Mouse (Mus musculus) hindbrain, embryonic 13.5 days (tissue): ENCODE results near the gene Map3k6. TPM values are rescaled to one million over a fixed set of nuclear protein-coding genes. Genes with fewer than 3 reads are reported as not detected.

Experiments
- ATAC-seq: fragments of 200-750 bp; cut with Nextera tagmentation; 2 replicates; pipeline ENCODE4 v1.8.0; 2017; ENCODE audit warnings: moderate TSS enrichment; ENCODE audit not compliant: low FRiP score
- H3K27ac ChIP-seq: fragments of 300-500 bp; sonication (generic); 2 replicates; pipeline ENCODE4 v1.5.1; 2015; ENCODE audit warnings: inconsistent platforms, mild to moderate bottlenecking, moderate library complexity
- H3K27me3 ChIP-seq: fragments of 300-500 bp; sonication (generic); 2 replicates; pipeline ENCODE4 v1.6.1; 2015; ENCODE audit warnings: mild to moderate bottlenecking, inconsistent platforms
- H3K36me3 ChIP-seq: fragments of 300-500 bp; sonication (generic); 2 replicates; pipeline ENCODE4 v1.6.1; 2015; ENCODE audit warnings: mild to moderate bottlenecking, inconsistent platforms
- H3K4me1 ChIP-seq: fragments of 300-500 bp; sonication (generic); replicated peaks from 2 replicates; pipeline ENCODE4 v1.6.1; 2015; ENCODE audit warnings: inconsistent platforms
- H3K4me2 ChIP-seq: fragments of 300-500 bp; sonication (generic); 2 replicates; pipeline ENCODE4 v1.6.1; 2015; ENCODE audit warnings: inconsistent platforms, mild to moderate bottlenecking, moderate library complexity
- H3K4me3 ChIP-seq: fragments of 300-500 bp; sonication (generic); 2 replicates; pipeline ENCODE4 v1.5.1; 2015; ENCODE audit warnings: mild to moderate bottlenecking, inconsistent platforms
- H3K9ac ChIP-seq: fragments of 300-500 bp; sonication (generic); 2 replicates; pipeline ENCODE4 v1.6.1; 2015; ENCODE audit warnings: mild to moderate bottlenecking, inconsistent platforms
- H3K9me3 ChIP-seq: fragments of 300-500 bp; sonication (generic); 2 replicates; pipeline ENCODE4 v1.6.1; 2016; ENCODE audit warnings: inconsistent platforms
- WGBS: fragments of 180-500 bp; shearing (Covaris S2); methylation state at CpG from one replicate; pipeline ENCODE4 v1.1.7; 2015; 5-methylcytosine and 5-hydroxymethylcytosine counted together
- polyA plus RNA-seq: library from polyadenylated mRNA; unstranded; fragments of >200 nt; fragmentation: Nextera tagmentation; extraction: Ambion mirVana; gene quantifications from 2 replicates; pipeline ENCODE4 v1.2.1, GENCODE M21; 2015

Gene Map3k6
- polyA plus RNA-seq, 1 experiment from 2014 or later = 2.0 TPM

DNA sequence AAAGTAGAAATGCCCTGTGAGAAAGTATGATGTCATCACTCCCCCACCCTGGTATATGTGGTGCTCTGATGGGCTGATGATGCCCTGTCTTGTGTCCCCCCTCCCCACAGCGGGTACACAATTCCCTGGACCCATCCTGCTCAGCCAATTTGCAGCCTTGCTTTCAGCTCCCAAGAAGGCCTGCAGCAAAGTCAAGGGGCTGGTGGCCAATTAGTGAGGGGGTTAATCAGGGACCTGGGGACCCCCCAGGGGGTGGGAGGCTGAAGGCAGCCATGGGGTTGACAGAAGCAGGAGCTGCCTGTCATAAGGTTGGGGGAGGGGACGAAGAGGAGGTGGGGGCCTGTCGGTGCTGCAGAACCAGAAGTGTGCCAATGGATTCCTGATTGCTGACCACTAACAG lies 37.0 kb upstream of the Map3k6 start:
- H3K36me3 ChIP-seq = no peaks in the 10 kb centered on the region
- no peaks in the 10 kb centered on the region for H3K9me3 ChIP-seq
- peak overlapping the region; percentile 44; the same call in 1 of the 2 replicates for H3K27ac ChIP-seq
- H3K4me1 ChIP-seq = peaks cover 47% of the 10 kb centered on the region
- 0 out of 2 replicates have a peak overlapping the region, but pooled peaks have one; percentile 13 for H3K9ac ChIP-seq
- WGBS = 62% methylated on average over 3 of the region's 3 CpGs
- no peak overlapping the region for H3K4me2 ChIP-seq
- peak; percentile 34; the same call in 1 of the 2 replicates for ATAC-seq
- H3K27me3 ChIP-seq = peaks cover 7% of the 10 kb centered on the region; the same call in 1 of the 2 replicates
- no peak overlapping the region for H3K4me3 ChIP-seq

DNA sequence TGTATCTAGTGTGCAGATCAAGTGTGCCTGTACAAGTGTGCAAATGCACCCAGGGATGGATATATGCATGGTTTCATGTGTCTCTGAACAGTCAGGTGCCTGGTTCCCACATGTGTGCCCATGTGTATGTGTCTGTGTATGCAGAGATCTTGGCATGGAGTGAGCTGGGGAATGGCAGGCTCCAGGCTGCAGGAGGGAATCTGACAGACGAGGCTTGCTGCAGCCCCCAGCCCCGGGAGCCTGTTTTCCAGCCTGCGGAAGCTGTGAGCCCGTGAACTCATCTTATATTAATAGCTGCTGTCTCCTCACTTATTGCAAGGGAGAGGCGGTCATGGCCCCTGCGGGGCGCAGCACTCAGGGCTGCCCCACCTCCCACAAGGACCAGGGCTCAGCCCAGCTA lies 36.2 kb upstream of the Map3k6 start:
- no peak overlapping the region for H3K4me3 ChIP-seq
- peak overlapping the region; percentile 68 for H3K27ac ChIP-seq
- H3K4me1 ChIP-seq = peaks cover 39% of the 10 kb centered on the region
- no peak overlapping the region for H3K4me2 ChIP-seq
- H3K36me3 ChIP-seq = no peaks in the 10 kb centered on the region
- H3K9ac ChIP-seq = peak overlapping the region; percentile 36; the same call in 1 of the 2 replicates
- H3K27me3 ChIP-seq = peaks cover 8% of the 10 kb centered on the region; the same call in 1 of the 2 replicates
- H3K9me3 ChIP-seq = no peaks in the 10 kb centered on the region
- no peak for ATAC-seq
- 32% methylated on average over 7 of the region's 7 CpGs for whole genome bisulfite sequencing

GRCm38 (mm10) chr4:133209366-133209765 lies 31.3 kb upstream of the Map3k6 start:
- Histone ChIP-seq H3K27ac (no peak overlapping the region), H3K4me1 (peaks cover 27% of the 10 kb centered on the region), H3K9ac (no peak overlapping the region), H3K4me3 (no peak overlapping the region), H3K9me3 (no peaks in the 10 kb centered on the region), H3K4me2 (no peak overlapping the region), H3K36me3 (no peaks in the 10 kb centered on the region), H3K27me3 (peaks cover 46% of the 10 kb centered on the region)
- peak; percentile 19; the same call in 1 of the 2 replicates for ATAC-seq
- WGBS = 6% methylated on average over 11 of the region's 11 CpGs

DNA sequence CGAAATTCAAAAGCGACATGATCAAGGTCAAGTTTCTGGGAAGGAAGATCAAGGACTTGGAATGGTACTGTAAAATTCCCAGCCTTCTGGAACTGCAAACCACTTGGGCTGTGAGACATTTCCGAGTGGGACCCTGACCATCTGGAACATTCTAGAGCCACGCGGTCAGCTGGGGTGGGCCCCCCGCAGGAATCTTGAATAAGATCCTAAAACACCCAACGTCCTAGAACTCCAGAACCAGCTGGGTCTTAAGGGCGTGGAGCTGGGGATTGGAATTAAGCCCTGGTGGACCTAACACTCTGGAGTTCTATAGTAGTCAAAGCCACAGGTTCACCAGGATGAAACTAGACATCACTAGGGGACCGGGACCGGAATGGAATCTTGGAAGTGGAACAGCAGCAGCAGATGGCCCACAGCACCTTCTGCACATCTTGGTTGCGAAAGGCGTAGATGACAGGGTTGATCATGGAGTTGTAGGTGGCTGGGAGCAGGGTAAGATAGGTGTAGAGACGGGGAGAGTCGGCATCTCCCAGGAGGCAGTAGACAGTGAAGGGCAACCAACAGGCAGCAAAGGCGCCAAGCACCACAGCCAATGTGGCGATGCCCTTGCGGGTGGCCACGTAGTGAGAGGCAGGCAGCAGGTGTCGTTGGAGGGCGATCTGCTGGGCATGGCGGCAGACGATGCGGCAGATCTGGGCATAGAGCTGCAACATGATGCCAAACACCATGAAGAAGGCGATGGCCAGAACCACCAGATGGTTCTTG lies 30.4 kb upstream of the Map3k6 start:
- no peaks in the 10 kb centered on the region for H3K9me3 ChIP-seq
- ATAC-seq = no peak
- peaks cover 19% of the 10 kb centered on the region for H3K4me1 ChIP-seq
- H3K9ac ChIP-seq = no peak overlapping the region
- no peaks in the 10 kb centered on the region for H3K36me3 ChIP-seq
- no peak overlapping the region for H3K4me3 ChIP-seq
- H3K4me2 ChIP-seq = no peak overlapping the region
- H3K27ac ChIP-seq = no peak overlapping the region
- WGBS = 93% methylated on average over 24 of the region's 24 CpGs
- H3K27me3 ChIP-seq = peaks cover 54% of the 10 kb centered on the region

GRCm38 (mm10) chr4:133210788-133211390 lies 29.7 kb upstream of the Map3k6 start:
- no peak overlapping the region for H3K4me2 ChIP-seq
- 94% methylated on average over 19 of the region's 19 CpGs for WGBS
- H3K36me3 ChIP-seq = no peaks in the 10 kb centered on the region
- no peak for ATAC-seq
- no peak overlapping the region for H3K9ac ChIP-seq
- peaks cover 61% of the 10 kb centered on the region for H3K27me3 ChIP-seq
- H3K27ac ChIP-seq = no peak overlapping the region
- no peaks in the 10 kb centered on the region for H3K9me3 ChIP-seq
- H3K4me1 ChIP-seq = peaks cover 19% of the 10 kb centered on the region
- no peak overlapping the region for H3K4me3 ChIP-seq

DNA sequence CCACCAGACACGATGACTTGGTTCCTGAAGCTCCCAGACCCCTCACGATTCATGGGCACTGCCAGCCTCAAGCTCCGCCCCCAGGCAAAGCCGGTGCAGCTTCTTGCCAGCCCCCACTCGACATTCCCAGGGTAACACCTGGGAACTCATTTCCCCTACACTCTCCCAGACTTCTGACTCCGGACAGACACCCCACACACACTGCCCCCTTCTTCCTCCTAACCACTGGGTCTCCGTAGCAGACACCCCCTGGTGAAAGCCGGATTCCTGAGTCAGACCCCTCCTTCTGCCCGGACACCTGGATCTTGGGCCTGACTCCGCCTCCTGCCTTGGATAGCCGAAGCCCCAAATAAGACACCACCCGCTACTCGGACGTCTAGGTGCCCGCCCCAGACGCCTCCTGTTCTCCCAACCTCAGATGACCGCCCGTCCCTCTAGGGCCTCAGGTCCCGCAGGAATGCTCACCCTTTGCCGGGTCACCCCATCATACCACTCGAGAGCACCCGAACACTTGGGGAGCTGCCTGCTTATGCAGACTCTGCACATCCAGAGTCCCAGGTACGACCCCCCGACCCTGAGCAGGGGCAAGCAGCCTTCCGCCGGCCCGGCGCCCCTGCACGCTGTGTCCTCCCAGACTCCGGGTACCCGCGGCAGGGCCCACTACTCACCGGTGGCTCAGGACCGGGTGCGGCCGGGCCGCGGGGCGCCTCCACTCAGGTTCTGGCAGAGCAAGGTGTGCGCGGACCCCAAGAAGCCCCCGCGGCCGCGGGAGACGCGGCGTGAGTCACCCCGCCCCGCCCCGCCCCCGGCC lies 28.7 kb upstream of the Map3k6 start, which contains the start of the genes Cd164l2 and Gpr3:
Gene Cd164l2 (plus strand): TSS at position 381 of the 811 bp plus-strand sequence.
Gene Gpr3 (minus strand): TSS at position 786 of the 811 bp plus-strand sequence.
- peak; percentile 74 for ATAC-seq
- no peaks in the 10 kb centered on the region for H3K36me3 ChIP-seq
- peak within 1 kb of the TSS; percentile 81 for H3K9ac ChIP-seq
- peak within 1 kb of the TSS; percentile 66 for H3K4me3 ChIP-seq
- 2% methylated on average over 51 of the region's 52 CpGs for WGBS
- H3K9me3 ChIP-seq = no peaks in the 10 kb centered on the region
- peaks cover 19% of the 10 kb centered on the region for H3K4me1 ChIP-seq
- peak within 1 kb of the TSS; percentile 95 for H3K4me2 ChIP-seq
- peaks cover 62% of the 10 kb centered on the region for H3K27me3 ChIP-seq
- H3K27ac ChIP-seq = no peak within 1 kb of the TSS

DNA sequence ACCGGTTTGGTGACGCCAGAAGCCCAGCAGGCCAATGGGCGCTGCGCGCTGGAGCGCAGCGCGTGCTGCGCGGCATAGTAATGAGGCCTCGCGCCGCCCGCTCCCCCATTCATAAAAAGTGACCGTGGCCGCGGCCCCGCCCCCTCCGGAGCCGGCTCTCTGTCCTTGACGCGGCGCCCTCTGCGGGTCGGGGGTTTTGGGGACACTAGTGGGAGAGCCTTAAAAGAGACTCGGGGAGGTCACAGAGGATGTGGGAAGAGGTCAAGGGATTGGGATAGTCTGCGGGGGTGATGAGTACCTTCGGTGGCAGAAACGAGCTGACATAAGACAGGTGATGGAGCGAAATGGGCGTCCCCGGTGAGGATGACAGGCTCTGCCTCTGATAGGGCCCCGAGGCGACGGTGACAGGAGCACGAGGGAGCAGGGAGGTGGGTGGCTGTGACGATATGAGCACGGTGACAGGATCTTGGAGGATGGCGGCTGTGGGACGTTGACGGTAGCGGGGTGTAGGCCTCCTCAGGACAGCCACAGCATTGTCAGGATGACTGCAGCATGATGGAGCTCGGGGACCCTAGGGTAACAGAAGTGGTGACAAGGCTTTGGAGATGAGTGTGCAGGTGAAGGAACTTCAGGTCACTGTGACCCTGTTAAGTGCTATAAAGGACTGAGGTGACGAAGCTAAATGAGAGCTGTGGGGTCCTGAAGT lies 27.9 kb upstream of the Map3k6 start:
- WGBS = 2% methylated on average over 44 of the region's 44 CpGs
- H3K4me2 ChIP-seq = peak overlapping the region; percentile 95
- H3K4me1 ChIP-seq = peaks cover 23% of the 10 kb centered on the region
- H3K27me3 ChIP-seq = peaks cover 62% of the 10 kb centered on the region
- no peak overlapping the region for H3K27ac ChIP-seq
- no peaks in the 10 kb centered on the region for H3K36me3 ChIP-seq
- peak overlapping the region; percentile 66 for H3K4me3 ChIP-seq
- peak; percentile 79 for ATAC-seq
- H3K9me3 ChIP-seq = no peaks in the 10 kb centered on the region
- peak overlapping the region; percentile 81 for H3K9ac ChIP-seq

DNA sequence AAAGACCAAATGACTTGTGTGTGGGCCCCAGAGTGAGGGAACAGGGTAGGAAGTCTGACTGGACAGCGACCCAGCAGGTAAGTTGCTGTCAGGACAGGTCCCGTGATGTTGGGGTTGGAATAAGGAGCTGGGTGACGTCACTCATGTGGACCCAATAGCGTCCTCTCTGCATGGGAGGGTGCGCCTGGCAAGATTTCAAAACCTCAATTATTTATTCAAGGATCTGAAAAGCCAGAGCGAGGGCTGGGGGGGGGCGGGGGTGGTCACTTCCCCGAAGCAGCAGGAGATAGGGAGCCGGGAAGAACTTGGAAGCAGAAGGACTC lies 27.4 kb upstream of the Map3k6 start:
- Histone ChIP-seq H3K9me3 (no peaks in the 10 kb centered on the region), H3K27ac (no peak overlapping the region), H3K27me3 (peaks cover 59% of the 10 kb centered on the region), H3K4me3 (peak overlapping the region; percentile 66), H3K9ac (peak overlapping the region; percentile 81), H3K36me3 (no peaks in the 10 kb centered on the region), H3K4me2 (peak overlapping the region; percentile 95), H3K4me1 (peaks cover 27% of the 10 kb centered on the region)
- ATAC-seq = no peak
- WGBS = 2% methylated on average over 8 of the region's 9 CpGs

GRCm38 (mm10) chr4:133213661-133214060 lies 27.0 kb upstream of the Map3k6 start:
- Histone ChIP-seq H3K9ac (peak overlapping the region; percentile 81; the same call in 1 of the 2 replicates), H3K4me3 (peak overlapping the region; percentile 66), H3K27me3 (peaks cover 59% of the 10 kb centered on the region), H3K4me2 (peak overlapping the region; percentile 95), H3K9me3 (no peaks in the 10 kb centered on the region), H3K27ac (no peak overlapping the region), H3K36me3 (no peaks in the 10 kb centered on the region), H3K4me1 (peaks cover 27% of the 10 kb centered on the region)
- no peak for ATAC-seq
- WGBS = 12% methylated on average over 10 of the region's 10 CpGs

DNA sequence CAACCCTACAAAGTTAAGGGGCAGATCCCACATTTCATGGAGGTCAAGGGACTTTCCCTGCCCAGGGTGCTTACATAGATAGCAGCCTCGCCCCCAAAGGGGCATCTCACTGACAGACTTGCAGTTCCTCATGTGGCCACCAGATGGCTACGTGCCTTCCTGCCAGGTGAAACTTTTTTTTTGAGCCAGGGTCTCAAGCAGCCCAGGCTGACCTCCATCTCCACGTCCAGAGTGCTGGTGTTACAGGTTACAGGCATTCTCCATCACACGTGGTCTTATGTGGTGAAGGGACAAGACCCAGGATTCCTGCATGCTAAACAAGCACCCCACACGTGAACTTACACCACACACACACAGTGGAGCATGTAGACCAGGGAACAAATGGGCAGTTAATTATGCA lies 23.0 kb upstream of the Map3k6 start:
- peaks cover 31% of the 10 kb centered on the region for H3K4me1 ChIP-seq
- ATAC-seq = no peak; the same call in 1 of the 2 replicates
- no peak overlapping the region for H3K4me3 ChIP-seq
- H3K9me3 ChIP-seq = no peaks in the 10 kb centered on the region
- H3K27me3 ChIP-seq = peaks cover 77% of the 10 kb centered on the region
- H3K36me3 ChIP-seq = no peaks in the 10 kb centered on the region
- WGBS = 3% methylated on average over 5 of the region's 5 CpGs
- H3K4me2 ChIP-seq = no peak overlapping the region
- no peak overlapping the region for H3K9ac ChIP-seq
- no peak overlapping the region for H3K27ac ChIP-seq

GRCm38 (mm10) chr4:133218745-133219144 lies 21.9 kb upstream of the Map3k6 start:
- H3K9ac ChIP-seq = no peak overlapping the region
- WGBS = 95% methylated on average over 3 of the region's 3 CpGs
- no peaks in the 10 kb centered on the region for H3K9me3 ChIP-seq
- H3K4me1 ChIP-seq = peaks cover 25% of the 10 kb centered on the region
- H3K4me3 ChIP-seq = no peak overlapping the region
- H3K4me2 ChIP-seq = no peak overlapping the region
- peaks cover 69% of the 10 kb centered on the region for H3K27me3 ChIP-seq
- no peak overlapping the region for H3K27ac ChIP-seq
- no peak for ATAC-seq
- no peaks in the 10 kb centered on the region for H3K36me3 ChIP-seq
